Mouse (Mus musculus) adipocyte (in vitro differentiated cells): ENCODE data around the gene Skp2.

Experiments
- DNase-seq: peaks from one replicate; pipeline ENCODE4 v3.0.0-alpha.2; 2016; ENCODE audit warnings: low spot score

Gene Skp2

GRCm38 (mm10) chr15:9113556-9113955 is 41.7 kb downstream of the Skp2 start:
- no peak for DNase-seq

- DNase-seq = no peak
These were observed 43.6 kb downstream of the Skp2 start for GRCm38 (mm10) chr15:9111648-9112047.

- no peak for DNase-seq
These were observed 44.5 kb downstream of the Skp2 start for GRCm38 (mm10) chr15:9110526-9111347.

- no peak for DNase-seq
These were observed 48.7 kb downstream of the Skp2 start for GRCm38 (mm10) chr15:9106303-9107074.

- no peak for DNase-seq
These were observed 54.7 kb downstream of the Skp2 start for GRCm38 (mm10) chr15:9100446-9101077.

- no peak for DNase-seq
These were observed 58.4 kb downstream of the Skp2 start for GRCm38 (mm10) chr15:9096865-9097264.

- no peak for DNase-seq
These were observed 60.9 kb downstream of the Skp2 start for GRCm38 (mm10) chr15:9094366-9094750.

- no peak for DNase-seq
These were observed 61.4 kb downstream of the Skp2 start for GRCm38 (mm10) chr15:9093598-9094365.

- no peak for DNase-seq
These were observed 64.6 kb downstream of the Skp2 start for GRCm38 (mm10) chr15:9090662-9091061.

- DNase-seq = no peak
These were observed 66.0 kb downstream of the Skp2 start for GRCm38 (mm10) chr15:9089136-9089720.

- DNase-seq = no peak
These were observed 66.5 kb downstream of the Skp2 start for GRCm38 (mm10) chr15:9088683-9089072.

- no peak for DNase-seq
These were observed 67.1 kb downstream of the Skp2 start for GRCm38 (mm10) chr15:9087895-9088682.

- no peak for DNase-seq
These were observed 67.8 kb downstream of the Skp2 start for GRCm38 (mm10) chr15:9087421-9087820.

- DNase-seq = no peak
These were observed 68.4 kb downstream of the Skp2 start for GRCm38 (mm10) chr15:9086813-9087212.

- DNase-seq = no peak
These were observed 72.5 kb downstream of the Skp2 start for GRCm38 (mm10) chr15:9082753-9083152.

GRCm38 (mm10) chr15:9081294-9081693 is 73.9 kb downstream of the Skp2 start:
- DNase-seq = no peak

- no peak for DNase-seq
These were observed 75.0 kb downstream of the Skp2 start for GRCm38 (mm10) chr15:9080206-9080605.

GRCm38 (mm10) chr15:9079626-9080025 is 75.6 kb downstream of the Skp2 start:
- DNase-seq = no peak

- no peak for DNase-seq
These were observed 76.5 kb downstream of the Skp2 start for GRCm38 (mm10) chr15:9078481-9079300.

- no peak for DNase-seq
These were observed 79.5 kb downstream of the Skp2 start for GRCm38 (mm10) chr15:9075608-9076200.
